Mouse (Mus musculus) cerebellum, adult 8-10 months (tissue): ENCODE results near the gene C1qbp.
A peak's percentile ranks its signal among the peaks of the same experiment; 100 is the strongest.

ENCODE experiments used
- DNase-seq: peaks from one replicate; pipeline ENCODE4 v3.0.0; 2022

The C1qbp gene

DNA sequence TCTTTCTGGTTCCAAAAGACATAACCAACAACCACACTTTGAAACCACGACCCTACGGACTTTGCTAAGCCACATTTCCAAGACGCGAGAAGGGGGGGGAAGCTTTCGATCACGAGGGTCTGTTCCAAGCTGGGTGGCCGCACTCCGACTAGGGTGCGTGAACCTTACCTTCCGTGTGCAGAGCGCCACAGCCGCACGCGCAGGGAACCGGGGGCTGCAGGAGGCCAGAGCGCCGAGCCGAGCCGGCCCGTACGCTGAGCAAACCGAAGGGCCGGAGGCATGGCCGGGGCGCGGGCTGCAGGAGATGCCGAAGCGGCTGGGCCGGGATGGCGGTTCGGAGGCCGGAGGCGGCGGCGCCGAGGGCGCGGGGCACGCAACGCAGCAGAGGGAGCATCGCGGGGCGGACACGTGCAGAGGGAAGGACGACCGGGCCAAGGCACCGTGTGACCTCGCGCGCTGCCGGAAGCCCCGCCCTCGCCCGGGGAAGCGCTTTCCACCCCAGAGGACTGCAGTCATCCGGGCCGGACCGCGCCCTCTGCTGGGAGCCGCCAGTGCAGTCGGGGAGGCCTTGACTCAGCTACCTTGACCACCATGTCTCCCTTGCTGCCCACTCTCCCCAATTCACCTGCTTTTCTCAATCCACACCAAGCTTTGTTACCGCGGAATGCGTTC lies at the start of gene C1qbp:
Gene C1qbp, minus strand, starts transcription at position 470 of the 672 bp plus-strand sequence.
- DNase-seq: peak; percentile 95

DNA sequence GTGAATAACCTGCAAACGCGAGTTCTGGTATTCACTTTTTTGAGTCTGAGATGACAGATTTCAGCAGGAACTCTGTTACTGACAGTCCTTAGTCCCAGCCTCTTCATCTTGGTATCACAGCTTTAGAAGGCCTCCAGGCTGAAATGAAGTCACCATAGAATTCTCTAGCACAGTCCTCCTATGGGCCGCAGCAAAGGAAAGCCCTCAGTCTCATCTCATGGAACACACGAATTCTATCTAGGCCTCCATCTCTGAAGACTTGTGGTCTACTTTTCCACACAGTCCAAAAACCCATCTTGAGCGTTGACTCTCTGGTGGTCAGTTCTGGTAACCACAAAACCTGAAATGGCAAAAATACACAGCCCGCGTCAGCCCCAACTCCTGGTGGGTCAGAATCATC lies 49.2 kb upstream of the C1qbp start:
- DNase-seq: no peak

DNA sequence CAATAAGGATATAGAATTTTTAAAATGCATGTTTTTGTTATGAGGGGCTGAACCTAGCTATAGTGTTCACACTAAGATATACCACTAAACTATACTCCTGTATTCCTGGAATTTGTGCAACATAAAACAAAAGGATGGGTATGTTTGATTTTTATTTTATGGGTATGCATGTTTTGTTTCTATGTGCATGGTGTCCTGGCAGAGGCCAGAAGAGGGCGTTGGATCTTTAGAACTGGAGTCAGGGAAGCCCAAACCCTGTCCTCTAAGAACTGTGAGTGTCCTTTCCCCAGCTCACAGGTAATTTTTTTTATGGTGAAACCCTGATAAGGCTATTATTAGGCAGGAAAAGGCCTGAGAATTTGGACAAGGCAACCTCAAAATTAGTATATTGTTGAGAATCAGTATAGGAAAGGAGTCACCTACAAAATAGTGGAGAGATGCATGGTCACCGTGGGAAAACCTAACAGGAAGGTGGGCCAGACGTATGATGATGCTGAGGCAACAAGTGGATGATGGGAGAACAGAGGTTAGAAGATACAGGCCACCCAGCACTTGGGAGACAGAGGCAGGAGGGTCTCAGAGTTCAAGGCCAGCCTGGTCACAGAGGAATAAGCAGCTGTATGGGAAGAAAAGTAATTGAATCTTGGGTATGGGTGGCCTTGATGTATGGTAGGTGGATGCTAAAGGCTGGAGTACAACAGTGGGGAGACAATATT lies 46.7 kb upstream of the C1qbp start:
- DNase-seq: no peak

DNA sequence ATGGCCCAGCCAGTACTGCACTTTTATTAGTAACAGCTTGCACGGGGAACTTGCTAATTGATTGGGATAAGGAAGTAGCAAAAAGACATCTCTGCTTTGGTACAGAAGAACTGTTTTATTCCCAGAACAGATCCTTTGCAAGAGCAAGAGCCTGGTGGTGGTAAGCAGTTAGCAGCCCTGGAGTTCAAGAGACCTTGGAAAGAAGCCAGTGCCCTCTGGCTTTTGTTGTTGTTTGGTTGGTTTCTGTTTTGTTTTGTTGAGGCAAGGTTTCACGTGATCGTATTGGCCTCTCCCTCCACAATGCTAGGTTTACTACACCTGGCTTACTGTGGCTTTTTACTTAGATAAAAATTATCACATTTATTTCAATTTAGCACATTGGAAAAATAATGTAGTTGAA lies 45.5 kb upstream of the C1qbp start:
- no peak for DNase-seq

DNA sequence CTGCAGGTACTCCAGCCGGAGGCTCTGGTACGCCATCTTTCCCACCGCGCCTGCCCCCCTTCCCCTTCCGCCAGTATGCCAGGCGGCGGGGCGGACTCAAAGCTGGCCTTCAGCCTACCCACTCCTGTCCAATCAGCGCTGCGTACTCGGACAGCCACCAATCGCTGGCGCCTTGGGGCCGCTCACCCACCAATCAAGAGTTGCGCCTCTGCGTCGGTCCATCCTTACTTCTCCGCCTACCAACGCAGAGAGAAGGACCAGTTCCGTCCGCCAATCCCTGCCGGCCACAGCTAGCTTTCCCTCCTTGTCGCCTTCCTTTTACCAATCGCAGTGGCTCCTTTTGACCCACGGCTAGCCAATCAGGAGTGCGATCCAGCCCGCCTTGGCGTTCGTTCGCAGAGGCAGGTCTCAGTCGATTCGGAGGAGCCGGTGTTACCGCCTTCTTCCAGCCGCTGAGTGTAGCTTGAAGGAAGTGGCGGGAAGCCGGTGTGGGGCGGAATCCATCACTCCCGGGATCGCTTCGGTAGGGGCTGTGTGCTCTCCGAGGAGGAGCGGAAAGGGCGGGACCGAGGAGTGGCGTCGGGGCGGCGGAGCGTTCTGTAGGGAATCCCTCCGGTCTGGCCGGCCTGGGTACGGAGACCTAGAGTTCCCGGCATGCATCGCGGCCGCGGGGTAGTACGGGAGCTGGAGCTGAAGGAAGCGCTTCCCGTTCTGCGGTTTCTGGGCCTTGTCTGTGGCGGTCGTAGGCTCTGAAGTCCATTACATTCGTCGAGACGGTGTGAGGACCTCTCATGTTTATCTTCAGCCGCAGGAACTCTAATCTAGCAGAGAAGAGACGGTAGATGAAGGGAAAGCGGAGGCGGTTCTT lies 36.6 kb upstream of the C1qbp start, which contains the start of the genes Mis12 and Derl2:
Gene Mis12, plus strand, starts transcription at position 411 of the 868 bp plus-strand sequence.
Gene Derl2, minus strand, starts transcription at position 641 of the 868 bp plus-strand sequence.
- peak; percentile 97 for DNase-seq

DNA sequence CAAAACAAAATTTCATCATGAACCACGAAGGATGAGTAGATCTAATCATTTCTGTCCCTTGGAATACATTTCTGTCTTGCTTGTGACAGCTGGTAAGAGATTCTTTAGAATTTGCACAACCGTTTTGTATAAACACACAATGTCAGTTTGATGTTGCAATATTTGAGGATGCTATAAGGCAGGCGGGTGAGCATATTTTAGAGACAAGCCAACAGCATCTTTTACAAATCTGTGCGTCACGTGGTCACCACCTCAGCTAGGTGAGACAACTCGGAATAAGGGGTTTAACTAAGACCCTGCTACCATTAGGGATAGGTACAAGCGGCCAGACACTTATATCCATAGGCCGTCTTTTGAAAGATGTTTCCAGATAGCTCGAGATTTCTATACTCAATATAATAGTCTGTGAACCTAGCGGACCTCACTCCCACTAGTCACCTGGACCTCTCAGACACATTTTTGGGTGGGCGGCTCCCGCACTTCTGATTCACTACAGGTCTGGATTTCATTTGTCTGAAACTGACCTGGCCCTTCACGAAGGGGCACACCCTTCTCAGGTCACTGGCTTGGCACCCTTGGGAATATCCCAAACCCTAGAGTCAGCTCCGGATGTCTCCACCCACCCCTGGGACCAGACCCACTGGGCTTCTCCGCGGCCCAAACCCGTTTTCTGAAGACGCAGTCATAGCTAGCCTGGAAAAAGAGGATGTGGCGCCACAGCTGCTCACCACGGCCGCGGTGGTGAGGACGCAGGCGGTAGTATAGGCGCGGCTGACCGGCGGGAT lies 35.8 kb upstream of the C1qbp start:
- no peak for DNase-seq

DNA sequence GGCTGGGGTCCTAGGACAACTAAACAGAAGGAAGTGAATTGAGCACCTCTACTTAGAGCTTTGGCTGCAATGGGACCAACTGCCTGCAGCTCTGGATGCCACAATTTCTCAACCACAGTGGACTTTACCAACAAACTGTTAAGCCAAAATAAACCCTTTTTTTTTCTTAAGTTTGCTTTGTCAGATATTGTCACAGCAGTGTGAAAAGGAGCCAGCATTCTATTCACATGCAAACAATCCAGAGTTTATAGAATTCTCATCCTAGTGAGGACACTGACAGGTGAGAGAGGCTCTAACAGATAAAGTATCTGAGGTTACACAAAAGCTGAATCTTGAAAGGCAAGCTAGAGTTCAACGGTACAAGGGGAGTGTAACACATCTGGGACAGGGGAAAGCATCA lies 34.2 kb upstream of the C1qbp start:
- DNase-seq: no peak

DNA sequence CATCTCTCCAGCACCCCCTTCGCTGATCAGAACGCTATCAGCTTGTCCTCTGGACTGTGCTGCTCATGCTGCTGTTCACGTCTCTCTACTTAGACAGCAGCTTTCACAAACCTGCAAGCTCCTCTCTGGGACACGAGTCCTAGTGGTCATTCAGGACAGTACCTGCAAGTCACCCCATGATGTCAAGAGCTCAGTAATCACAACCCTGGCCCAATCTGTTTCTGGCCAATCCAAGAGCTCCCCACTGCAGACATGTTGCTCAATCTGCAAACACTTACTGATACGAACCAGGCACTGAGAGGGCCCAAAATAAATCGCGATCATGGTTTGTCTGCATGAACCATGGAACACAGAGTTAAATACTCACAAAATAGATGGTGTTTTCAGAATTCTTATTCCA lies 29.9 kb upstream of the C1qbp start:
- DNase-seq: no peak

DNA sequence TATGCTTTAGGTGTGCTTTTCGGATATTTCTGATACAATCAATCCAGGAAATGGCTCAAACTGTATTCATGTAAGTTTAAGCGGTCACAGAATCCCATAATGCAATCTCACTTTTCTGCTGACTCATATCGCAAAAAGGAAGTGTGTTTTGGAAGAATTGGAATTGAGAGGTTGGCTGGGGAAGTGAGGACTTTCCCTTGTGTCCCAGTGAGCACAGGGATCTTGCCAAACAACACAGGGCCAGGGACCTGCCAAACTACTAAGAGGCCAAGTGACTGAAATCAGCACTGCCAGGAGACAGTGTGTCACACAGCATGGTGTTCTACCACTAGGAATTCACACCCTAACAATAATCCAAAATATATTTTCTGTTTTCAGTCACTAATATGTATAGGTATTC lies 25.5 kb upstream of the C1qbp start:
- DNase-seq: no peak

DNA sequence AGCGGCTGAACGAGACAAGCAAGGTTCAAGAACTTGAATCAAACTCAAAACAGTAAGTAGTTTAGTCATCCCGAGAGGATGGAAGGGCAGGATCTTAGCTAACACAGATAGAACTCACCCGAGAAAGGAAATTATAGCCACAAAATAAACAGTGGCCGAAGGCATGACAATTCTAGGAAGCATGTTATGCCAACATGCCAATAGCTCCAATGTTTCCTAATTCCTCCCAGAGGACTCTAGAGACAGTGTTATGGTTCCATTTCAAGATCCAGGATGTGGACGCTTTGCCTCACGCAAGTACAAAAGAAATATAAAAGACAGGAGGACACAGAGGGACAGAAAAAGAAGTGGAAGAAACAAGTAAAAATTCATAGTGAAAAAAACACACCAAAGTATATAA lies 25.0 kb upstream of the C1qbp start:
- no peak for DNase-seq

DNA sequence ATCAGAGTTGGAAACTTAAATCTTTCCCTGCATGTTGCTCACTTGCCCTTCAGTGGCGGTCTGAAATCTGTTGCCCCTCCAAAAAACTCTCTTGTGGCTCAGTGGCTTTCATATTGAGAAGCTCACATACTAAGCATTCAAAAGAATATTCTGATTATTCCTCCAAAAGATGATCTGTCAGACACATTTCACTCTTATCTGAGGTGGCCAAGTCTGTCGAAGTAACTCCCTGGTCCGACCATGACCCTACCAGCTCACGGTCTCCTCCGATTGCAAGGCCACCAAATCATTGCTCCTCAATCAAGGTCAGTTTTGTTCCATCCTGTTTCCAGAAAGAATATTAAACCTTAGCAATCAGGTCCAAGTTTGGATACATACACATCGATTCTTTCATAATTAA lies 24.2 kb upstream of the C1qbp start:
- no peak for DNase-seq

DNA sequence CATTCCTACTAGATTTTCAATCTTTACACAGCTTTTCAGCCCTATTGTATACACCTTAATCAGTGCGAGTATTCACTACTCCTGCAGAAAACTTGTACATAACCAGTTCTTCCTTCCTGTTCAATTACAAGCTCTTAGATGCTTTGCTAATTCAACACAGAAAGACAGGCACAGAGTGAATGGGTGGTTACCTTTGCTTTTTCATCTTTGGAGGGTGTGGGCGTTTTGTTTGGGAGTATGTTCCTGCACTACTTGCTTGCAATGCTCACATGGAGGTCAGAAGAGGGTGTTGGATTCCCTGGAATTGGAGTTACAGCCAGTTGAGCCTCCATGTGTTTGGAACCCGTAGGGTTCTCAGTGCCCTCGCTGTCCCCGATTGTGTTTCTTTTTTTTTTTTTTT lies 22.2 kb upstream of the C1qbp start:
- DNase-seq: no peak

DNA sequence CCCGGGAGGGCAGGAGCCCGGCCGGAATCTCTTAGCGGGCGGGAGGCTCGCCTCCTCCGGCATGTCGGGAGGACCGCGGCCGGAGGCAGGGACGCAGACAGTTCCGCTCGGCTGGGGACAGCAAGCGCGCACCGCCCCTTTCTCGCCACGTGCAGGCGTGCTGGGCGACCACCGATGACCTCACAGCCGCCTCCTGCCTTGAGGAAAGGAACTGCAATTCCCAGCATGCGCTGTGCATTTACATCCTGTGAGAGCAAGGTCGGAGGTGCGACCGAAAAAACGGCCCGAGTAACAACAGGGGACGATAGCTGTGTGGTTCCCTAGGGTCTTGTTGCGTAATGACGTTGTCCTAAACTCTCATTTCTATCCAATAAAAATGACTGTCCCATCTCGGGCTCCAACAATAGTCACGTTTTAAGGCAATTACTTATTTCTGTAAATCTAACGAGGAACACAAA lies 21.5 kb upstream of the C1qbp start, which contains the start of gene Dhx33:
Gene Dhx33, minus strand, starts transcription at position 122 of the 458 bp plus-strand sequence.
- peak; percentile 95 for DNase-seq

DNA sequence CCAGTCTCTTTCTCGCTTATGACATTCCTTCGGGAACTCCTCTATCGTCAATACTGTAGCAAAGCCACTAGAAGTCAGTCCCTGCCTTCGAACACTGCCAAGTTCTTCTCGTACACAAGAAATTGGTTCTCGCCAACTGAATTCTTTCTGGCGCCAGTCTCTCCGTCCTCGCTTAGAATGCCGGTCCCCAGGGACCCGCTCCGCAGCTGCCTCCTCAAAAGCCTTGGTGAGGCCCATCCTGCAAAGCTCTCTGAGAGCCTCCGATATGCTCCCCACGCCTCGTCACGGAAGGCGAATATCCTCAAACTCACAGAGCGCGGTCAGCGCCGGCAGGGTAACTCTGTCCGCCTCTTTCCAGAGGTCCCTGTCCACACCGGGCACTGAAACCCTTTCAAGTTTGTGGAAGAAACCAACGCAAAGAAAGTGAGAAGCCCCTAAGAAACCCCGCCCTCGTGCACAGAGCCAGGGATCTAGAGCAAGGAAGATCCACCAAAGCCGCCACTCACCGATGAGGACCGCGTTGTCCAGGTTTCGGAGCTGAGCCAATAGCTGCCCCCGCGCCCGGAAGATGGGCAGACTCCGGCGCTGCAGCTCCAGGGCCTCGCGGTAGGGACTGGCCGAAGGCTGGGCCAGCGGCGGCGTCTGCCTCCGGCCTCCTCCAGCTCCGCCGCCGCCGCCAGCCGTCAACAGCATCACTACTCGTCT lies 20.9 kb upstream of the C1qbp start:
- DNase-seq: no peak

DNA sequence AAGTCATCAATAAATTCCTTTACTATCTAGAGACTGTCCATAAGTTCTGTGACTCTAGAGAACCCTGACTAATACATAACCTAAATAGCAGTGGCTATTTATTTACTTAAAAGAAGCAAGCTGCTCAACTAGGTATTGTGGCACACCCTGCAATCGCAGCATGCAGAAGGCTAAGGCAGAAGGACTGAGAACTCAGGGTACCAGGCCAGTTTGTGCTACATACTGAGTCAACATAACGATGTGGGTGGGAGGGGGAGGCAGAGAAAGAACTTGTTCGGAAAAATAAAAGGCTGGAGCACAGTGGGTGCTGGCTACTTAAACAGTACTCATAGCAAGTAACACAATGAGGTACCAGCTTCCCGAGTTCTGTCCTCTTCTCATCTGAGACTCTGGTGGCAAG lies 18.3 kb upstream of the C1qbp start:
- DNase-seq: no peak

DNA sequence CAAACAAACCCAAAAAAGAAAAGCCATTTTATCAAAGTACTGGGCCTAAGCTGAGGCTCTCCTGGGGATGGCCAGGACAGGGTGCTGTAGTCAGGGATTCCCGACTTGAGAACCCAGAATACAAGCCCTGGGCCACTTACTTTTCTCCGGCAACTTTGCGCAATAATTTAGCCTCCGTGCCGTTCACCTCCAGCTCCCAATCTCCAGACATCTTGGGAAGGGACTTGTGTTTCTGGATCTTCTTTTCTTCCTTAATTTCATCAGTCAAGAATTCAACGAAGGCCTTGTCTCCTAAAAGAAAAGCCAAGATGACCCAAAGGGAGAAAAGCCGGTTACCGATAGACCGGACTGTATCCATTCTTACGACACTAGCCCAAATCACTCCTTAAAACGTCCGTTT lies 796 bp downstream of the C1qbp start:
- no peak for DNase-seq

DNA sequence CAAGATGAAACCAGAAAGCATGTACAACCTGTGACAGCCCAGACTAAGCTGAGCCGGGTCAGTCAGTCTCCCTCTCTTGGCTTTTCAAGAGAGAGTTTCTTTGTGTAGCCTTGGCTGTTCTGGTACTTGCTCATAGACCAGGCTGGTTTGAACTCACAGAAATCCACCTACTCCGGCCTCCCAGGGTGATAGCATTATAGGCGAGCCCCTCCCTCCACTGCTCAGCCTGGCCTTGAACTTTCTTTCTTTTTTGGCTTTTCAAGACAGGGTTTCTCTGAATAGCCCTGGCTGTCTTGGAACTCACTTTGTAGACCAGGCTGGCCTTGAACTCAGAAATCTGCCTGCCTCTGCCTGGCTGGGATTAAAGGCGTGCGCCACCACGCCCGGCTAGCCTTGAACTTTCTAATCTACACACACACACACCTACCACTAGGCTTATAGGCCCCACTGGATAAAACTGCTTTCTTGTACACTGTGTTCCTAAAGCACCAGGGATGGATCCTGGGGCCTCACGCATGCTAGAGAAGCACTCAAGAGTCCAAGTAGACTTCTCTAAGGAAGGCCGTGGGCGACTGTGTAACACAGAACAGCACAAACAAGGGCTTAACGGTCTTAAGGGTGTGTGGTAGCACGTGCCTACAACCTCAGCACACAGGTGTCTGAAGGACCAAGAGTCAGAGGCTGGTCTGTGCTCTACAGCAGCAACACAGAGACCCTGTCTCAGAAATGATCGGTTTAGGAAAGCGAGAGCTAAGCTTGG lies 1.9 kb downstream of the C1qbp start:
- DNase-seq: no peak

DNA sequence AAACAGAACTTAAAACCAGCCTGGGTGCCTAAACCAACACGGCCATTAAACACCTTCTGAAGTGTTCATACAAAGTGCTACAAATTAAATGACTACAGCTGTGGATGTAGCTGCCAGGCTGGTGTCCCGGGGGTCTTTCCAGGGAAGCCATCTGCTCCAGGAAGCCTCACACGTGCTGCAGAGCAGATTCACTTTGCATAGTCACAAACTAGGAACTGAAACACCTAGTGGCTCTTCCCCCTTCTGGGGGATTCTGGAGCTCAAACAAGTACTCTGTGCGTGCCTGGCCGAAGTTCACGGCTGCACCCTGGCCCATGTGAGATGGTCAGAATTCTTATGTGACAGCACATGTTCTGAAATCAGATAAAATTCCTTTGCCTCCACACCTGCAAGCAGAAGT lies 2.6 kb downstream of the C1qbp start:
- no peak for DNase-seq

DNA sequence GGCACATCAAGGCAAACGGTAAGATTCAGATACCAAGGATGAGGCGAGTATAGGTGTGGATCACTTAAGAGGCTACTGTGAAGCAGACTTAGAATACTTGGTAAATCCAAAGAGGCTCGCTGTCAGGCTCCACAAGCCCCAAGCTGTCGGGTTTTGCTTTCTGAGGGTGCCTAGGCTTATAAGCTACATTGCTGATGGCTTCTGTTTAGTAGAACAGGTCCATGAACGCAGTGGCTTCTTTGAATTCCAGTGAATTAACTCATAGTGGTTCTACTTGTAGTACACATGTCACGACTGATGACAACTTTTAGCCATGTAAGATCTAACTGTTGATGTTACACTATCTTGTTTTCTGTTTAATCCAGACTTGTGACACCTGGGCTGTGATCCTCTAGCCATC lies 5.5 kb downstream of the C1qbp start:
- DNase-seq: no peak

DNA sequence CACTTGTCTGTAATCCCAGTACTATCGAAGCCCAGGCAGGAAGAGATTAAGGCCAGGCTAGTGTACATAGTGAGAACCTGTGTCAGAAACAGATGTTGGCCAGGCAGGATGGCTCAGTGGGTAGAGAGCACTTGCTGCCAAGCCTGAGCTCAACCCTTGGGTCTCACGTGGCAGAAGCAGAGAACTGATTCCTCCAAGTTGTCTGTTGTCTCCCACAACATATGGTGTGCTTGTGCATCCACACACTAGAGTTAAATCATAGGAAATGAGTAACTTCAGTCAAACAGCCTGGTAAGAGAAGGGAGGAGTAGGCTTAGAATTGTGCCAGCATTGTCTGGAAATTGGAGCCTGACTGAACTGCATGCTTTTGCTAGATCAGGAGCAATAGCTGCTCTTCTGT lies 7.6 kb downstream of the C1qbp start:
- DNase-seq: no peak

DNA sequence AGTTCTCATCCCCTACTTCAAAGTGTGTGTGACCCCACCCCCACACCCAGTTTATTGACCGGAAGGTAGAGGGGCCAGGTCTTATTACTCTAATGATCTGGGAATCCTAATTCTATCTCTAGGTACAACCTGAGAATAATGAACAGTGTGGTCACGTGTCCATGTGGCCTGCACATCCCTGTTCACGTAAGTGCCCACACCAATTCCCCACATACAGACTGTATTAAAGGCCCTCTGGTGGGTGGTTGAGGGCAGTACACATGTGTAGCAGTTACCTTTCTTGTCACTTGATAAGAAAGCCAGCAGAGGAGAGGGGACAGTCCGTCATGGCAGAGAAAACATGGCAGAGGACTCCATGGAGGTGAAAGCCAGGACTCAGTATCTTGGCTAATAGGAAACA lies 8.9 kb downstream of the C1qbp start:
- no peak for DNase-seq
